Mouse (Mus musculus) lung, adult 2 months (tissue): Measurements from ENCODE around the gene Tenm4.

Experiments used
- CTCF ChIP-seq: fragments of 200-500 bp; IDR thresholded peaks from 2 replicates; pipeline ENCODE4 v1.5.1; 2011; ENCODE audit warnings: mild to moderate bottlenecking, low read length, control low read depth; ENCODE audit not compliant: insufficient read depth
- POLR2A ChIP-seq: fragments of 200-500 bp; IDR thresholded peaks from 2 replicates; pipeline ENCODE4 v1.6.1; 2011; ENCODE audit warnings: low read depth, mild to moderate bottlenecking, control low read depth, low read length, borderline replicate concordance; ENCODE audit errors: extremely low read depth

- TF ChIP-seq CTCF (no peak), POLR2A (no peak)
Measured at GRCm38 (mm10) chr7:96650435-96650834, 479.4 kb downstream of the Tenm4 start.
